ENCODE assay signal across 8 mouse cellular contexts in genomic region chr4:148107621-148108291, GRCm38 (mm10). TPM values are rescaled to one million over a fixed set of nuclear protein-coding genes. Genes with fewer than 3 reads are reported as not detected.
DNase-seq lines count a peak whose midpoint lies in the region; ATAC-seq lines count a peak whose summit lies in the region.

No protein-coding gene starts in this region.

- no peaks in the 10 kb centered on the region for H3K9me3 ChIP-seq in heart, embryonic 11.5 days (replicated peaks; ENCODE audit: control insufficient read depth, low read length)
- no peaks in the 10 kb centered on the region for H3K9me3 ChIP-seq in hindbrain, embryonic 13.5 days
- no peaks in the 10 kb centered on the region for H3K9me3 ChIP-seq in stomach, embryonic 15.5 days

- H3K4me3 ChIP-seq in heart, embryonic 11.5 days (ENCODE audit: low read depth, low read length), result no peak overlapping the region
- H3K4me3 ChIP-seq in hindbrain, embryonic 13.5 days, result no peak overlapping the region
- H3K4me3 ChIP-seq in stomach, embryonic 15.5 days (replicated peaks), result no peak overlapping the region

- H3K4me2 ChIP-seq in heart, embryonic 11.5 days, result no peak overlapping the region; the same call in 1 of the 2 replicates
- H3K4me2 ChIP-seq in hindbrain, embryonic 13.5 days, result no peak overlapping the region
- no peak overlapping the region for H3K4me2 ChIP-seq in stomach, embryonic 15.5 days

- H3K9ac ChIP-seq in heart, embryonic 11.5 days (ENCODE audit: low read depth, low read length), result no peak overlapping the region
- peak overlapping the region; percentile 49; the same call in 1 of the 2 replicates for H3K9ac ChIP-seq in hindbrain, embryonic 13.5 days
- no peak overlapping the region for H3K9ac ChIP-seq in stomach, embryonic 15.5 days

- H3K36me3 ChIP-seq in heart, embryonic 11.5 days (ENCODE audit: control insufficient read depth, insufficient read depth, low read length), result no peaks in the 10 kb centered on the region
- peaks cover 70% of the 10 kb centered on the region for H3K36me3 ChIP-seq in hindbrain, embryonic 13.5 days
- no peaks in the 10 kb centered on the region for H3K36me3 ChIP-seq in stomach, embryonic 15.5 days

- H3K27ac ChIP-seq in heart, embryonic 11.5 days (ENCODE audit: low read depth, low read length), result no peak overlapping the region
- H3K27ac ChIP-seq in hindbrain, embryonic 13.5 days, result peak overlapping the region; percentile 49
- H3K27ac ChIP-seq in stomach, embryonic 15.5 days, result no peak overlapping the region

- ATAC-seq in heart, embryonic 11.5 days (replicated peaks; ENCODE audit: insufficient number of reproducible peaks, low FRiP score, low TSS enrichment), result no peak; the same call in 1 of the 2 replicates
- ATAC-seq in hindbrain, embryonic 13.5 days (ENCODE audit: low FRiP score), result peak; percentile 55
- peak; percentile 38; the same call in 1 of the 2 replicates for ATAC-seq in stomach, embryonic 15.5 days (ENCODE audit: insufficient read depth, low FRiP score, low read depth)
- ATAC-seq in activated CD4-positive, CD25-positive, alpha-beta regulatory T cell, adult 4 months, result no peak
- ATAC-seq in megakaryocyte progenitor cell, adult 5-6 weeks (replicated peaks; ENCODE audit: poor library complexity), result no peak

- H3K27me3 ChIP-seq in heart, embryonic 11.5 days (ENCODE audit: control insufficient read depth, insufficient read depth, low read length), result no peaks in the 10 kb centered on the region; the same call in 1 of the 2 replicates
- H3K27me3 ChIP-seq in hindbrain, embryonic 13.5 days, result no peaks in the 10 kb centered on the region
- no peaks in the 10 kb centered on the region for H3K27me3 ChIP-seq in stomach, embryonic 15.5 days (replicated peaks)

- intact Hi-C loops in heart, postnatal 10 days (cut with DNase I), result no loop called here

- DNase-seq in heart, postnatal 10 days, result peak; percentile 28 to 29
- peak; percentile 29 for DNase-seq in retina, embryonic 14.5 days (ENCODE audit: low spot score)
- DNase-seq in retina, postnatal 1 day, result no peak

- WGBS in heart, embryonic 11.5 days (ENCODE audit: insufficient replicate concordance), result 43% methylated on average over 22 of the region's 22 CpGs
- 35% methylated on average over 22 of the region's 22 CpGs for WGBS in hindbrain, embryonic 13.5 days
- WGBS in stomach, embryonic 15.5 days, result 33% methylated on average over 22 of the region's 22 CpGs

- peaks cover 14% of the 10 kb centered on the region for H3K4me1 ChIP-seq in heart, embryonic 11.5 days (ENCODE audit: control insufficient read depth, insufficient read depth, low read length)
- peaks cover 20% of the 10 kb centered on the region for H3K4me1 ChIP-seq in hindbrain, embryonic 13.5 days (replicated peaks)
- H3K4me1 ChIP-seq in stomach, embryonic 15.5 days, result peaks cover 3% of the 10 kb centered on the region; the same call in 1 of the 2 replicates

RNA-seq across cellular contexts. Expression of gene Agtrap, which starts 19.9 kb away (rescaled TPM):
- 10 to 100 TPM; 33.6 to 37.0 TPM for total RNA-seq in heart, postnatal 10 days (2021)
- 12.7 and 17.6 TPM in 2 replicates for polyA plus RNA-seq in heart, embryonic 11.5 days (2014; fragmentation: Nextera tagmentation; extraction: Ambion mirVana)
- 7.6 and 8.4 TPM in 2 replicates for polyA plus RNA-seq in hindbrain, embryonic 13.5 days (2015; fragmentation: Nextera tagmentation; extraction: Ambion mirVana)
- polyA plus RNA-seq in stomach, embryonic 15.5 days (2015; fragmentation: Nextera tagmentation; extraction: Ambion mirVana), result 13.7 and 14.1 TPM in 2 replicates
- polyA plus RNA-seq in activated CD4-positive, CD25-positive, alpha-beta regulatory T cell, adult 4 months (2017; shearing (Covaris generic)), result 10 to 100 TPM; 16.7 to 17.4 TPM
- total RNA-seq in megakaryocyte progenitor cell, adult 5-6 weeks (2015), result 16.3 and 16.5 TPM in 2 replicates
- total RNA-seq in megakaryocyte progenitor cell, adult 5-6 weeks (2017), result 34.5 and 35.9 TPM in 2 replicates

RNA-seq across cellular contexts. Expression of gene Mad2l2, which starts 22.4 kb away (rescaled TPM):
- 10 to 100 TPM; 12.5 to 15.1 TPM for total RNA-seq in heart, postnatal 10 days (2021)
- 45.3 and 47.2 TPM in 2 replicates for polyA plus RNA-seq in heart, embryonic 11.5 days (2014; fragmentation: Nextera tagmentation; extraction: Ambion mirVana)
- polyA plus RNA-seq in hindbrain, embryonic 13.5 days (2015; fragmentation: Nextera tagmentation; extraction: Ambion mirVana), result 118 and 127 TPM in 2 replicates
- polyA plus RNA-seq in stomach, embryonic 15.5 days (2015; fragmentation: Nextera tagmentation; extraction: Ambion mirVana), result 37.9 and 38.0 TPM in 2 replicates
- 10 to 100 TPM; 39.2 to 48.2 TPM for polyA plus RNA-seq in activated CD4-positive, CD25-positive, alpha-beta regulatory T cell, adult 4 months (2017; shearing (Covaris generic))
- total RNA-seq in megakaryocyte progenitor cell, adult 5-6 weeks (2015), result 28.7 and 34.0 TPM in 2 replicates
- 6.6 and 8.1 TPM in 2 replicates for total RNA-seq in megakaryocyte progenitor cell, adult 5-6 weeks (2017)

RNA-seq across cellular contexts. Expression of gene Draxin, which starts 22.7 kb away (rescaled TPM):
- not detected for total RNA-seq in heart, postnatal 10 days (2021)
- polyA plus RNA-seq in heart, embryonic 11.5 days (2014; fragmentation: Nextera tagmentation; extraction: Ambion mirVana), result 0.06 and 0.16 TPM in 2 replicates
- polyA plus RNA-seq in hindbrain, embryonic 13.5 days (2015; fragmentation: Nextera tagmentation; extraction: Ambion mirVana), result 17.2 and 20.9 TPM in 2 replicates
- 0.06 and 0.14 TPM in 2 replicates for polyA plus RNA-seq in stomach, embryonic 15.5 days (2015; fragmentation: Nextera tagmentation; extraction: Ambion mirVana)
- polyA plus RNA-seq in activated CD4-positive, CD25-positive, alpha-beta regulatory T cell, adult 4 months (2017; shearing (Covaris generic)), result under 1 TPM in 1 of 2 experiments, not detected in 1; 0.11 TPM
- total RNA-seq in megakaryocyte progenitor cell, adult 5-6 weeks (2015), result not detected in 2 replicates
- total RNA-seq in megakaryocyte progenitor cell, adult 5-6 weeks (2017), result not detected in 2 replicates

RNA-seq across cellular contexts. Expression of gene Fbxo6, which starts 44.2 kb away (rescaled TPM):
- total RNA-seq in heart, postnatal 10 days (2021), result 10 to 100 TPM; 26.4 to 26.9 TPM
- polyA plus RNA-seq in heart, embryonic 11.5 days (2014; fragmentation: Nextera tagmentation; extraction: Ambion mirVana), result 23.3 and 24.5 TPM in 2 replicates
- 15.7 and 16.0 TPM in 2 replicates for polyA plus RNA-seq in hindbrain, embryonic 13.5 days (2015; fragmentation: Nextera tagmentation; extraction: Ambion mirVana)
- 13.7 and 14.1 TPM in 2 replicates for polyA plus RNA-seq in stomach, embryonic 15.5 days (2015; fragmentation: Nextera tagmentation; extraction: Ambion mirVana)
- polyA plus RNA-seq in activated CD4-positive, CD25-positive, alpha-beta regulatory T cell, adult 4 months (2017; shearing (Covaris generic)), result 10 to 100 TPM; 48.2 to 57.2 TPM
- 19.6 and 20.1 TPM in 2 replicates for total RNA-seq in megakaryocyte progenitor cell, adult 5-6 weeks (2015)
- 9.1 and 11.5 TPM in 2 replicates for total RNA-seq in megakaryocyte progenitor cell, adult 5-6 weeks (2017)

RNA-seq across cellular contexts. Expression of gene Fbxo44, which starts 52.5 kb away (rescaled TPM):
- 10 to 100 TPM; 11.2 to 11.8 TPM for total RNA-seq in heart, postnatal 10 days (2021)
- polyA plus RNA-seq in heart, embryonic 11.5 days (2014; fragmentation: Nextera tagmentation; extraction: Ambion mirVana), result 20.4 and 24.8 TPM in 2 replicates
- 91.2 and 98.2 TPM in 2 replicates for polyA plus RNA-seq in hindbrain, embryonic 13.5 days (2015; fragmentation: Nextera tagmentation; extraction: Ambion mirVana)
- 7.5 and 8.0 TPM in 2 replicates for polyA plus RNA-seq in stomach, embryonic 15.5 days (2015; fragmentation: Nextera tagmentation; extraction: Ambion mirVana)
- 1 to 10 TPM in 1 of 2 experiments, under 1 TPM in 1; 0.29 to 6.2 TPM for polyA plus RNA-seq in activated CD4-positive, CD25-positive, alpha-beta regulatory T cell, adult 4 months (2017; shearing (Covaris generic))
- 1.0 and 3.0 TPM in 2 replicates for total RNA-seq in megakaryocyte progenitor cell, adult 5-6 weeks (2015)
- total RNA-seq in megakaryocyte progenitor cell, adult 5-6 weeks (2017), result 0.81 and 1.6 TPM in 2 replicates

Comparison
In these comparisons a context has a peak if more than half of its experiments do, and no peak if none do; other contexts are left out.
1. ATAC-seq: peak in hindbrain, embryonic 13.5 days (single experiment) and stomach, embryonic 15.5 days (single experiment); none in heart, embryonic 11.5 days (single experiment), activated CD4-positive, CD25-positive, alpha-beta regulatory T cell, adult 4 months (single experiment) and megakaryocyte progenitor cell, adult 5-6 weeks (single experiment).
2. RNA of gene Draxin, which starts 22.7 kb away (polyA plus RNA-seq): 17.2 to 20.9 TPM in hindbrain, embryonic 13.5 days; 0.06 to 0.16 TPM in heart, embryonic 11.5 days, 0.11 TPM in activated CD4-positive, CD25-positive, alpha-beta regulatory T cell, adult 4 months and 0.06 to 0.14 TPM in stomach, embryonic 15.5 days; every median in the first group is over 10 times any median in the second.